Mouse (Mus musculus): Measurements from ENCODE around the gene Cntrob. TPM values are rescaled to one million over a fixed set of nuclear protein-coding genes. Genes with fewer than 3 reads are reported as not detected.
"Not testable (repeated sequence)": the region's sequence is repeated elsewhere in the genome, so short reads cannot be mapped to it uniquely, and the experiment has no call there.

Cntrob gene
- polyA plus RNA-seq, 1 experiment from 2014 or later, result 20.7 TPM

DNA sequence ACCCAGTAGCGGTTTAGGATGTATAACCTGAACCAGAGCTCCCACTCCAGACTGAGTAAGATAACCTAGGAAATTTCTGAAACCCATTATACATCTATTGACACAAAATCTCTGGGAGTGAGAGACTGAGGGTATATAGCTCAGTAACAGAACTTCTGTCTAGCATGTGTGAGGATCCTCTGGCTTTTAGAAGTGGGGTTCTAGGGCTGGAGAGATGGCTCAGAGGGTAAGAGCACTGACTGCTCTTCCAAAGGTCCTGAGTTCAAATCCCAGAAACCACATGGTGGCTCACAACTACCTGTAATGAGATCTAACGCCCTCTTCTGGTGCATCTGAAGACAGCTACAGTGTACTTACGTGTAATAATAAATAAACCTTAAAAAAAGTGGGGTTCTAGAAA is 5.6 kb downstream of the Cntrob start:
- peaks cover 14% of the 10 kb centered on the region for H3K4me1 ChIP-seq
- not testable (repeated sequence) for DNase-seq (ENCODE audit: low spot score); H3K9me3 ChIP-seq; H3K4me3 ChIP-seq; H3K27me3 ChIP-seq (ENCODE audit: insufficient read depth, poor library complexity, severe bottlenecking); H3K27ac ChIP-seq
- peaks cover 69% of the 10 kb centered on the region for H3K36me3 ChIP-seq
- WGBS, result 85% methylated on average over 3 of the region's 3 CpGs

DNA sequence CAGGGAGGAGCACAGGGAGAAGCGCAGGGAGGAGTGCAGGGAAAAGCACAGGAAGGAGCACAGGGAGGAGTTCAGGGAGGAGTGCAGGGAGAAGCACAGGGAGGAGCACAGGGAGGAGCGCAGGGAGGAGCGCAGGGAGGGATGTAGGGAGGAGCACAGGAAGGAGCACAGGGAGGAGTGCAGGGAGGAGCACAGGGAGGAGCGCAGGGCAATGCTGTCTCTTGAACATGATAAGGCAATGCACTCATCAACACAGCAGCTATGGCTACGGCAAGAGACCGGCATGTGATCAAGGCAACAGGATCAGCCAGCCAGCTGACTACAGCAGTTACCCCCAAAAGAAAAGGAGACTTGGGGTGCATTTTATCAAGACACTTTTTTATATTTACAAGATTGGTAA is 7.2 kb downstream of the Cntrob start:
- no peaks in the 10 kb centered on the region for H3K9me3 ChIP-seq
- H3K27me3 ChIP-seq (ENCODE audit: insufficient read depth, poor library complexity, severe bottlenecking), result no peaks in the 10 kb centered on the region
- no peak overlapping the region for H3K27ac ChIP-seq
- no peak for DNase-seq (ENCODE audit: low spot score)
- WGBS, result 94% methylated on average over 6 of the region's 6 CpGs
- no peak overlapping the region for H3K4me3 ChIP-seq
- peaks cover 75% of the 10 kb centered on the region for H3K36me3 ChIP-seq
- H3K4me1 ChIP-seq, result 0 out of 2 replicates have a peak, but pooled peaks cover 2% of the 10 kb centered on the region

DNA sequence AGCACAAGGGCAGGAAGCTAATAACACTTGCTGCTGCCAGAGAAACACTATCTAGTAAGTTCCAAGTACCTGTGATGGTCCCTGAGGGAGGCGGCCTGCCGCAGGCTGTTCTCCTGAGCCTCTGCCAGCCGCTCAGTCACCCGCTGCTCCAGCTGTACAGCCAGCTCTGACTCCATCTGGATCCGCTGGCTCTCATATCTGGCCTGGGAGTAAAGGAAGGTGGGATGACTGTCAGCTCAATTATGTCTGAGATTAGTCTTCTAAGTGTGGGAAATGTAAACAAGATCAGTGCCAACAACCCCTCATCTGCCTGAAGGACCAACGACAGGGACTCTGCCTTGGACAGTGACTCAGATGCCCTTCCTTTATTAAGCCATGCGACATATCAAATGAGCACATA is 12.3 kb downstream of the Cntrob start:
- H3K36me3 ChIP-seq, result peaks cover 82% of the 10 kb centered on the region
- H3K4me1 ChIP-seq, result peaks cover 5% of the 10 kb centered on the region; the same call in 1 of the 2 replicates
- 69% methylated on average over 7 of the region's 7 CpGs for WGBS
- H3K9me3 ChIP-seq, result no peaks in the 10 kb centered on the region
- no peaks in the 10 kb centered on the region for H3K27me3 ChIP-seq (ENCODE audit: insufficient read depth, poor library complexity, severe bottlenecking)
- no peak for DNase-seq (ENCODE audit: low spot score)
- H3K27ac ChIP-seq, result no peak overlapping the region
- no peak overlapping the region for H3K4me3 ChIP-seq

DNA sequence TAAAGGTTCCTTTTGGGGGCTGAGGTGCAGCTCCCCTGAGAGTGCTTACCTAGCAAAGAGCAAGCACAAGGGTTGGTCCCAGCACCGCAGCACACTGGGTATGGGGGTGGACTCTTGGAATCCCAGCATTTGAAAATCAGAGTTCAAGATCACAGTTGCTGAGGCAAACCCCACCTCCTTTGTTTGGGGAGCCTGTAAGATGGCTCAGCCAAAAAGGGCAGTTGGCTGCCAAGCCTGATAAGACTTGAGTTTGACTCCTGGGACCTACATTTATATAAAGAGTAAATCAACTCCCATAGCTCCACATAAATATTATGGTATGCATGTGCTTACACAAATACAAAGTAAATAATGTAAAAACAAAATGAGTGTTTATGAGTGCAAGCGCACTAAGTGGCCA is 17.5 kb downstream of the Cntrob start:
- 95% methylated on average over 2 of the region's 2 CpGs for WGBS
- no peak overlapping the region for H3K4me3 ChIP-seq
- H3K27me3 ChIP-seq (ENCODE audit: insufficient read depth, poor library complexity, severe bottlenecking), result no peaks in the 10 kb centered on the region
- H3K4me1 ChIP-seq, result peaks cover 2% of the 10 kb centered on the region; the same call in 1 of the 2 replicates
- no peak overlapping the region for H3K27ac ChIP-seq
- peaks cover 96% of the 10 kb centered on the region for H3K36me3 ChIP-seq
- DNase-seq (ENCODE audit: low spot score), result no peak
- no peaks in the 10 kb centered on the region for H3K9me3 ChIP-seq

DNA sequence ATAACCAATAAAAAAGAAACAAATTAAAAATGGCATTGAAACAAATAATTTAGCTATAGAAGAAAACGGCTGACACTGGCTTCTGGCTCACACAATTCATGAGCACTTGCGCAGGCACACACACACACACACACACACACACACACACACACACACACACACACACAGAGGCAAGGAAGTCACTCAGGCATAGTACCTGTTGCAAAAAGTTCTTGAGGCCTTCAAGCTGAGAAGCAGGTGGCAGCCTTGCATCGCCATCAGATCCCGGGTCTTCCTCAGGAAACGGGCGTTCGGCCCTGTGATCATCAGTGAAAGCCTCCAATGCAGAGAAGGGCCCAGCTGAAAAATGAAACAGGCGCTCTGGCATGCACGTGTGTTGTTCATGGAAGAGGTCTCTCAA is 18.3 kb downstream of the Cntrob start:
- Histone ChIP-seq H3K4me1 (no peaks in the 10 kb centered on the region), H3K27ac (no peak overlapping the region), H3K27me3 (ENCODE audit: insufficient read depth, poor library complexity, severe bottlenecking) (no peaks in the 10 kb centered on the region), H3K9me3 (no peaks in the 10 kb centered on the region), H3K36me3 (peaks cover 94% of the 10 kb centered on the region), H3K4me3 (no peak overlapping the region)
- DNase-seq (ENCODE audit: low spot score), result no peak
- 92% methylated on average over 9 of the region's 9 CpGs for WGBS

DNA sequence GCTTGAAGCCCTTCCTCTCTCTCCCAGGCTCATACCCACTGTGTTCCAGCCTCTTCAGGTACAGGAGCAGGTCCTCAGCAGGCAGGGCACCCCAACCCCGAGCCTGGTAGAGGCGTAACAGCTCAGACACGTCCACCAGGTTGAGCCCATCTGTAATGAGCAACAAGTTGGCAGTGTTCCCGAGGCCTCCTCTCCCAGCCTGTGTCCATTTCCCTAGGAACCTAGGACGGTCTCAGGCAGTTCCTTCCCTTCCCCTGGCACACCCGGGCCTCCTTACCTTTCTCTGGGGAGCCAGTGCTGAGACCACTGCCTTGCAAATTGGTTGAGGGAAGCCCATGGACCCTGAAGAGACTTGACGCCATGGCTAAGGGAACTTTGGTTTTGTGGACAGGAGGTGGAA is 20.8 kb downstream of the Cntrob start:
- no peak overlapping the region for H3K27ac ChIP-seq
- WGBS, result 84% methylated on average over 7 of the region's 7 CpGs
- no peaks in the 10 kb centered on the region for H3K9me3 ChIP-seq
- H3K36me3 ChIP-seq, result peaks cover 86% of the 10 kb centered on the region
- no peaks in the 10 kb centered on the region for H3K4me1 ChIP-seq
- H3K4me3 ChIP-seq, result no peak overlapping the region
- DNase-seq (ENCODE audit: low spot score), result no peak
- no peaks in the 10 kb centered on the region for H3K27me3 ChIP-seq (ENCODE audit: insufficient read depth, poor library complexity, severe bottlenecking)

DNA sequence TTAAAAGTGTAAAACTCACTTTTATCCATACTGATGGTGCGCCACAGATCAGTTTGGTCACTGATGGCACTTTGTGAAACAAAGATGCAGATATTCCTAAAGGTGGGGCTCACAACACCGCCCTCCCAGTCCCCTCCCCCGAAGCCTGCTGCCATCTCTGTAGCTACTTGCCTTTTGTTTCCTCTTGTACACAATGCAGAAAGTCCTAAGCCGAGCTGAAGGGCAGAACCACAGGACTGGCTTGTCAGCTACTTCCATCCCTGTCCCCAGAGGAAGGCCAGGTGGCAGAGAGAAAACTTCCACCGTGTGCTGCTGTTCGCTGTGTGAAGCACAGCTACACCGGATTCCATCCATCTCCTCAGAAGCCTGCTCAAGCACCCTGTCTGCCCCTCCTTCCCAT is 25.3 kb downstream of the Cntrob start:
- Histone ChIP-seq H3K4me3 (no peak overlapping the region), H3K27ac (no peak overlapping the region), H3K9me3 (no peaks in the 10 kb centered on the region), H3K27me3 (ENCODE audit: insufficient read depth, poor library complexity, severe bottlenecking) (no peaks in the 10 kb centered on the region), H3K36me3 (peaks cover 45% of the 10 kb centered on the region), H3K4me1 (no peaks in the 10 kb centered on the region)
- no peak for DNase-seq (ENCODE audit: low spot score)
- 75% methylated on average over 7 of the region's 7 CpGs for WGBS

DNA sequence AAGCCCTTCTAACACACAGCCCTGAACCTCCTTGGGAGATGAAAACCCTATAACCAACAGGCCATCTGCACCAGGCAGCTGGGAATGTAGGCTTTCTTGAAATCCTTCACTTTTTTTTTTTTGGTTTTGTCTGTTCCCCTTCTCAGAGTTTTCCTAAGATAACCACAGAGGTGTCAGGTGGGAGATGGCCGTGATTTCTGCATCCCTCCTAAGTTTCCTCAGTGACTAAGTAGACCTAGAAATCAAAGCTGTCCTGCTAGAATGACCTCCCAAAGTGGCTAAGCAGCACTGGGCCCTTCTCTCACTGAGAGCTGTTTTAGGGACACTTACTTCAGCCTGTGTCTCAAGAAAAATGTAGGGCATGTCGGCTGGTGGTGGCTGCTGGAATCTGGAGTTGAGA is 25.8 kb downstream of the Cntrob start:
- DNase-seq (ENCODE audit: low spot score), result no peak
- H3K27ac ChIP-seq, result no peak overlapping the region
- no peak overlapping the region for H3K4me3 ChIP-seq
- H3K36me3 ChIP-seq, result peaks cover 40% of the 10 kb centered on the region
- no peaks in the 10 kb centered on the region for H3K27me3 ChIP-seq (ENCODE audit: insufficient read depth, poor library complexity, severe bottlenecking)
- no peaks in the 10 kb centered on the region for H3K9me3 ChIP-seq
- no peaks in the 10 kb centered on the region for H3K4me1 ChIP-seq
- WGBS, result 70% methylated on average over 2 of the region's 2 CpGs

DNA sequence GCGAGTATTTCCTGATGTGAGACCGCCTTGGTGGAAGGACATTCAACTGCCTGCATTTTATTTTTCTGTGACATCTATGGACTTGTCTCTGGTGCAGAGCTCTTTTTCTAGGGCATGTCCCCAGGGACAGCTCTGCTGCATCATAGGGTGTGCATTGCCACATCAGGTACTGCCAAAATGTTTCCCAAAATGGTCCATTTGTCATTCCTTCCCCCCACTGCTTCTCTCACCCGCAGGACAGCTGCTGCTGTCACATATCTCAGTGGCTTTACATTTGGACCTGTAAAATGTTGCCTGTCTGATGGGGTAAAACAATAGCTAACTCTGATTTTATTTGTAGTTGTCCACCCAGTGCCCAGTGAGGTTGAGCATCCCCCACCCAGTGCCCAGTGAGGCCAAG is 28.3 kb downstream of the Cntrob start:
- Histone ChIP-seq H3K27ac (no peak overlapping the region), H3K4me1 (no peaks in the 10 kb centered on the region), H3K9me3 (no peaks in the 10 kb centered on the region), H3K4me3 (no peak overlapping the region), H3K36me3 (peaks cover 20% of the 10 kb centered on the region), H3K27me3 (ENCODE audit: insufficient read depth, poor library complexity, severe bottlenecking) (no peaks in the 10 kb centered on the region)
- 88% methylated on average over 3 of the region's 3 CpGs for WGBS
- no peak for DNase-seq (ENCODE audit: low spot score)

DNA sequence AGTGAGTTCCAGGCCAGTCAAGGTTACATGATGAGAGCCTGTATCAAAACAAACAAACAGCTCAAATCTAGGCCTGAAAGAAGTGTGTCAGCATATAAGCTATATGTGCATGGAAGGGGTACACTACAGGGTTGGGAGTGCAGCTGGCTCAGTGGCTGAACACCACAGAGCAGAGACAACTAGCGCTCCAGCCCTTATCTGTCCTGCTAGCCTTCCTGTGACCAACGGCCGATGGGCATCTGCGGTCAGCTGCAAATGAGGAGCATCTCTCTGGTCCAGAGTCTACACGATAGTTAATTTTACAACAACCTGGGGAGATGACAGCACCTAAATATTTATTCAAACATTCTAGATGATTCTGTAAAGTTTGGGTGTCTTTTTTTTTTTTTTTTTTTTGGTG is 32.5 kb downstream of the Cntrob start:
- WGBS, result 79% methylated on average over 5 of the region's 5 CpGs
- DNase-seq (ENCODE audit: low spot score), result no peak
- Histone ChIP-seq H3K4me1 (no peaks in the 10 kb centered on the region), H3K27ac (no peak overlapping the region), H3K36me3 (no peaks in the 10 kb centered on the region), H3K9me3 (no peaks in the 10 kb centered on the region), H3K27me3 (ENCODE audit: insufficient read depth, poor library complexity, severe bottlenecking) (no peaks in the 10 kb centered on the region), H3K4me3 (no peak overlapping the region)

DNA sequence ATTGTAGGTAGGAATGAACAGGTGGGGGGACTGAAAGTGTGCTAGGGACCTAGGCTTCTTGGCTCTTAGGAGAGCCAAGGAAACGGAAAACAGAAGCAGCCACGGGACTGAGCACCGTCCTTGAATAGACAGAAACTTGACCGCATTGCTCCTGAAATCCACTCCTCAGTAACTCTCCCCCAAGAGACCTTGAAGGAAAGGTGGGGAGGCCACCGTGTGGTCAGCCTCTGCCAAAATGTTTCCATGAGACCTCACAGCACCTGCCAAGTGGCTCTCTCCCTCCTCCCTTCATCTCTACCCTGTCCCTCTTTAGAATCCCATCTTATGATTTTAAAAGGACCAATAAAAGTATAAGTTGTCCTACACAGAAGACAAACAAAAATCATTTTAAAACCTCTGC is 46.3 kb downstream of the Cntrob start:
- Histone ChIP-seq H3K9me3 (no peaks in the 10 kb centered on the region), H3K36me3 (no peaks in the 10 kb centered on the region), H3K27ac (no peak overlapping the region), H3K4me1 (peaks cover 7% of the 10 kb centered on the region; the same call in 1 of the 2 replicates), H3K4me3 (no peak overlapping the region), H3K27me3 (ENCODE audit: insufficient read depth, poor library complexity, severe bottlenecking) (no peaks in the 10 kb centered on the region; the same call in 1 of the 2 replicates)
- 56% methylated on average over 5 of the region's 5 CpGs for WGBS
- DNase-seq (ENCODE audit: low spot score), result no peak

DNA sequence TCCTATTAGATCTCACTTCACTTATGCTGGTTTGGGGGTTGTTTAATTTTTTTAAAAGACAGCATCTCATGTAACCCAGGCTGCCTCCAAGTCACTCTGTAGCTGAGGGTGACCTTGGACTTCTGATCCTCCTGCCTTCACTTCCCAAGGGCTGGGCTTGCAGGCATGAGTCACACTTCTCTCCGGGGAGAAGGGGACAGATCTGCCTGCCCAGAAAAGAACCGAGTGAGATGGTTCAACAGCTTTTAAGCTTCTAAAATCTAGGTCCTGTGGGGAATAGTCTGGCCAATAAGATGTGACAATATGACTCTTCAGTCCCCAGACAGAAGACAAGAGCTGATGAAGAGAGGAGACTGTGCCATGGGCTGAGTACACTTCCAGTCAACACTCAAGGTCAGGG is 47.5 kb downstream of the Cntrob start:
- no peak for DNase-seq (ENCODE audit: low spot score)

DNA sequence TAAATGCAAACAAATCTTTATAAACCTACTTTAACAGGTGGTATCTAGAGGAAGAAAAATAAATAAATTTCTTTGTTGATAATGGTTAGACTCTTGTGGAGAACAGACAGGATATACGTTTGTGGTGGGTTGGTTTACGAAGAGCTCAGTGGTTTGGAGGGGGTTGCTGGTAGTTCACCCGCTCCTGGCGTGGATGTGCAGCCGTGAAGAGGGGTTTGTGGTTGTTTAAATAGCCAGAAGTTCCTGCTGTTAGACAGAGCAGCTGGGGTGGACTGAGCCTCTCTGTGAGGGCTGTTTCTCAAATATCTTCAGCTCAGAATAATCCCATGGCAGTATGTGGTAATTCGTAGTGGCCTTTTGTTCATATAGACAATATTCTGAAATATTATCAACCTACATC is 47.9 kb downstream of the Cntrob start:
- H3K27me3 ChIP-seq (ENCODE audit: insufficient read depth, poor library complexity, severe bottlenecking), result peaks cover 7% of the 10 kb centered on the region
- H3K9me3 ChIP-seq, result no peaks in the 10 kb centered on the region
- no peak for DNase-seq (ENCODE audit: low spot score)
- no peak overlapping the region for H3K4me3 ChIP-seq
- H3K27ac ChIP-seq, result 0 out of 2 replicates have a peak overlapping the region, but pooled peaks have one; percentile 24
- no peaks in the 10 kb centered on the region for H3K36me3 ChIP-seq
- H3K4me1 ChIP-seq, result peaks cover 7% of the 10 kb centered on the region; the same call in 1 of the 2 replicates
- 84% methylated on average over 6 of the region's 6 CpGs for WGBS

More for the DNA sequence above, 47.5 kb downstream of the Cntrob start:
- H3K27me3 ChIP-seq (ENCODE audit: insufficient read depth, poor library complexity, severe bottlenecking), result peaks cover 7% of the 10 kb centered on the region
- H3K9me3 ChIP-seq, result no peaks in the 10 kb centered on the region
- 40% methylated on average over 2 of the region's 2 CpGs for WGBS
- H3K4me3 ChIP-seq, result no peak overlapping the region
- H3K27ac ChIP-seq, result 0 out of 2 replicates have a peak overlapping the region, but pooled peaks have one; percentile 24
- H3K4me1 ChIP-seq, result peaks cover 7% of the 10 kb centered on the region; the same call in 1 of the 2 replicates
- no peaks in the 10 kb centered on the region for H3K36me3 ChIP-seq

DNA sequence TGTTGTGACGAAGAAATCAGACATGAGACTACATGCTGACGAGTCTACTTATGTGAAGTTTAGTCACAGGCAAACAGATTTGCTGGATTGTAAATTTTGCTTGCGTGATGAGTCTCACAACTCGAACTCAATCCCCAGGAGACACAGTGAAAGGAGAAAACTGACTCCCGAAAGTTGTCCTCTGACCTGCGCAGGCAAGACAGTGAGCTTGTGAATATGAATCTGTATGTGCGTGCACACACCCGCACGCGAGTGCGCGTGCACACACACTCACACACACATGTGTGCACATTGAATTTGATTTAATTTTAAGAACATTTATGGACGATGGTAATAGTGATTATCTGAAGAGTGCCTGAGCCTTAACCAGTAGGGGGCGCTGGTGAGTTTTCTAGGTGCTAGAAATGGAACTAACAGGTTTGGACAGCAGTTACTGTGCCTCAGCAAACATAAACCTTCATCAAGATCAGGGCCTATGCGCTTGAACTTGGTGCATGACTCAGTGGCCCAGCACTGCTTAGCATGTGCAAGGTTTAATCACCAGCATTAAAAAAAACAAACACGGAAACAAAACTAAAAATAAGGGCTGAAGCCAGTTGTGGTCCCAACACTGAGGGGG is 51.3 kb downstream of the Cntrob start:
- H3K4me1 ChIP-seq, result peaks cover 18% of the 10 kb centered on the region
- H3K27ac ChIP-seq, result no peak overlapping the region
- WGBS, result 39% methylated on average over 16 of the region's 16 CpGs
- H3K9me3 ChIP-seq, result no peaks in the 10 kb centered on the region
- no peaks in the 10 kb centered on the region for H3K36me3 ChIP-seq
- peak; percentile 87 for DNase-seq (ENCODE audit: low spot score)
- peaks cover 15% of the 10 kb centered on the region for H3K27me3 ChIP-seq (ENCODE audit: insufficient read depth, poor library complexity, severe bottlenecking)
- H3K4me3 ChIP-seq, result no peak overlapping the region
